Mouse (Mus musculus): Measurements from ENCODE around the gene Gpatch8. TPM values are rescaled to one million over a fixed set of nuclear protein-coding genes. Genes with fewer than 3 reads are reported as not detected.
A peak's percentile ranks its signal among the peaks of the same experiment; 100 is the strongest.

The Gpatch8 gene
- polyA plus RNA-seq, 1 experiment from 2014 or later, result 83.7 TPM

DNA sequence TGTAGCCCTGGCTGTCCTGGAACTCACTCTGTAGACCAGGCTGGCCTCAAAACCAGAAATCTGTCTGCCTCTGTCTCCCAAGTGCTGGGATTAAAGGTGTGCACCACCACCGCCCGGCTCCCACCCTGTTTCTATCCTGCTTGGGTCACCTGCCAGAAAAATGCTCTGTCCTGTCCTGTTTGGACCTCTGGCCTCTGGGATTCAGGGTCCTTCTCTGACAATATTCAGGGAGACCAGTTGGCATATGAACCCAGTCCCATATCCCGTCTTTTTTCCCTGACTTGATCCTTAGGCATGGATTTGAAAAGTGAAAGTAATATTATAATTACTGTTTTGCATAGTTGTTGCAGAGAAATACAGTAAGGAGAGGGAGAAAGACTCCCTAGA, 124.5 kb downstream of the Gpatch8 start:
- H3K4me3 ChIP-seq (ENCODE audit: low read depth, low read length), result no peak overlapping the region
- H3K27ac ChIP-seq (ENCODE audit: low read depth, low read length), result no peak overlapping the region
- H3K27me3 ChIP-seq (ENCODE audit: control insufficient read depth, insufficient read depth, low read length), result no peaks in the 10 kb centered on the region
- no peak for ATAC-seq (ENCODE audit: low read depth)
- no peak overlapping the region for H3K4me2 ChIP-seq (ENCODE audit: low read depth, low read length)
- H3K9me3 ChIP-seq (ENCODE audit: control insufficient read depth, low read length), result no peaks in the 10 kb centered on the region
- no peak overlapping the region for H3K9ac ChIP-seq (replicated peaks; ENCODE audit: low read depth, low read length)
- H3K36me3 ChIP-seq (ENCODE audit: control insufficient read depth, insufficient read depth, low read length), result peaks cover 20% of the 10 kb centered on the region
- WGBS, result 84% methylated on average over 3 of the region's 3 CpGs
- 0 out of 2 replicates have a peak, but pooled peaks cover 3% of the 10 kb centered on the region for H3K4me1 ChIP-seq (ENCODE audit: control insufficient read depth, insufficient read depth, low read length)

DNA sequence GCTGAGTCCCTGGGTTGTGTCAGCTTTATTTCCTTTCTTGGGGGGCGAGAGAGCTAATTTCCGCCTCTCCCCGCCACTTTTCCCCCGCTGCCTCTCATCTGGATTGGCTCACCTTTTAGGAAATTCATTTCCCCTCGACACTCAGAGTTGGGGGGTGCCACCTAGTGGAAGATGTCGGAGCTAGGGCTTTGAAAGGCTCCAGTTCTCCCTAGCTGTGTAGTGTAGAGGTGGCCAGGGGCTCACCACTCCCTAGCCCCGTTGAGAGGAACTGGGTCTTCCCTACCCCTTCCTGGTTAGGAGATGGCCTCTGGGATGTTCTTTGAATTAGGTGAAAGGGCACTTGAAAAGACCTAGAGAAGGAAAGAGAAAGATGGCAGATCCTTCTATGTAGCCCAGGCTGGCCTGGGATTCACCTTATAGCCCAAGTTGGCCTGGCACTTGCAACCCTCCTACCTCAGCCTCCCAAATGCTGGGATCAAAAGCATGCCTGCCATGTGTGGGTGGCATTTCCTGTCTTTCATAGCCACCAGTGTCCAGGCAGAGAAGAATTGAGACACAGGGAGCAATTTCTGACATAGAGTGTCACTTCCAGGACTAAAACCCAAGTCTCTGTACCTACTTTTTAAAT, 125.1 kb downstream of the Gpatch8 start:
- Histone ChIP-seq H3K4me1 (ENCODE audit: control insufficient read depth, insufficient read depth, low read length) (0 out of 2 replicates have a peak, but pooled peaks cover 3% of the 10 kb centered on the region), H3K27me3 (ENCODE audit: control insufficient read depth, insufficient read depth, low read length) (no peaks in the 10 kb centered on the region), H3K4me3 (ENCODE audit: low read depth, low read length) (peak overlapping the region; percentile 49), H3K4me2 (ENCODE audit: low read depth, low read length) (peak overlapping the region; percentile 69), H3K9ac (replicated peaks; ENCODE audit: low read depth, low read length) (peak overlapping the region; percentile 43; the same call in 1 of the 2 replicates), H3K27ac (ENCODE audit: low read depth, low read length) (peak overlapping the region; percentile 34; the same call in 1 of the 2 replicates), H3K9me3 (ENCODE audit: control insufficient read depth, low read length) (no peaks in the 10 kb centered on the region), H3K36me3 (ENCODE audit: control insufficient read depth, insufficient read depth, low read length) (peaks cover 16% of the 10 kb centered on the region)
- WGBS, result 0% methylated on average over 7 of the region's 7 CpGs
- peak; percentile 36; the same call in 1 of the 2 replicates for ATAC-seq (ENCODE audit: low read depth)

DNA sequence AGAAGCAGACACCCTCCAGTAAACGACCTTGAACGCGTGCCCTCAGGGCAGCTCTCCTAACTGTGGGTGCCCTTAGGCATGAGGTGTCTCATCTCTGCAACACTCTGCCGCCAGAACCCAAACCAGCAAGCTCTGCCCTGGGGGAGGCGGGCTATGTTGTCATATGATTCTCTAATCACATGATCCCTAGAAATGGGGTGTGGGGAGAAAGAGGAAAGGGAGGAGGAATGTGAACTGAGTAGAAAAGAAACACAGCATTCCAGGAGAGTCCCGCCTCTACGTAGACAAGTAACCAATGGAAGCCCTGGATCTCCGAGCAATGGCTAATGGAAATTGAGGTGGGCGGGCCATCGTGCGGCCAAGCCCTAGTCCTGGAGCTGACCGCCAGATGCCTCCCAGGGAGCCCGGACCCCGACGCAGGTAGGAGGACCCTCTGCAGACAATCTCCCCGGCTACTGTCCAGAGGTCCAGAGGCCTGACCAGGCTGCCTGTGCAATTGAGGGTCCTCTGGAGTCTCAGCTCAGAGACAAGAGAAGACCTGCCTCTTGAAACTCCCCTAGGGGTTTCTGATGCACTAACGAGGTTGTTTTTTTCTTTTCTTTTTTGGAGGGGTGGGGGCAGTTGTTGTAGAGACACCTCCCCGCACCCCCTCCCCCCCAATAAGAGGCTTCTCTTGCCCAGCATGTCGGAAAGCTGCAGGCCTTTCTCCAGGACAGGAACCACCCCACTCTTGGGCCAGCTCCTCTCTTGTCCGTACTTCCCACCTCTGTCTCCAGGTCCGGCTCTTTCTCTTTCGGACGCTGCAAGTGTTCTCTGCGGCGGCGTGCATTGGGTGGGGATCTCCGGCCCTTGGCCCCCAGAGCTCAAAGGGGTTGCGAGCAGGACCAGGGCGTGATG, 125.8 kb downstream of the Gpatch8 start, which contains the start of gene Grn:
Gene Grn, plus strand, starts transcription at position 195 of the 897 bp plus-strand sequence.
- H3K36me3 ChIP-seq (ENCODE audit: control insufficient read depth, insufficient read depth, low read length), result peaks cover 8% of the 10 kb centered on the region; the same call in 1 of the 2 replicates
- WGBS, result under 1% methylated on average over 29 of the region's 29 CpGs
- H3K27ac ChIP-seq (ENCODE audit: low read depth, low read length), result peak within 1 kb of the TSS; percentile 57
- H3K4me3 ChIP-seq (ENCODE audit: low read depth, low read length), result peak within 1 kb of the TSS; percentile 49
- peak within 1 kb of the TSS; percentile 69 for H3K4me2 ChIP-seq (ENCODE audit: low read depth, low read length)
- H3K9ac ChIP-seq (replicated peaks; ENCODE audit: low read depth, low read length), result peak within 1 kb of the TSS; percentile 43
- H3K4me1 ChIP-seq (ENCODE audit: control insufficient read depth, insufficient read depth, low read length), result 0 out of 2 replicates have a peak, but pooled peaks cover 3% of the 10 kb centered on the region
- no peaks in the 10 kb centered on the region for H3K9me3 ChIP-seq (ENCODE audit: control insufficient read depth, low read length)
- ATAC-seq (ENCODE audit: low read depth), result peak; percentile 90
- H3K27me3 ChIP-seq (ENCODE audit: control insufficient read depth, insufficient read depth, low read length), result no peaks in the 10 kb centered on the region

DNA sequence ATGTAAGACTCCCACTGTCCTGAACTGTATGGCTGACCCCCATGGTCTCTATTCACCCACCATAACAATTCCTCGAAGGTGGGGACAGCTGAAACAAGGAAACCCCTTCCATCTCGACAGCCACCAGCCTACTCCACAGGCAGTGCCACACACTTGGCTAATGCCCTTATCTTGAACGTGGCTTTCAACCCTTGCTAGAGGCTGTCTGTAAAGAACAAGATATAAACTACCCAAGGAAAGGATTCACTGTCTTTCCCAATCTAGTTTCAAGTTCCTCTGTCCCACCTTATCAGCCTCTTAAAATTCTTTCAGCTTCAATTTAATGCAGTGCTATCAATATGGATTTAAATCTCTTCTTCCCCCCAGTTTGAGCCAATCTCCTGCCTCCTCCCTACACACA, 126.6 kb downstream of the Gpatch8 start:
- no peaks in the 10 kb centered on the region for H3K27me3 ChIP-seq (ENCODE audit: control insufficient read depth, insufficient read depth, low read length)
- H3K4me2 ChIP-seq (ENCODE audit: low read depth, low read length), result peak overlapping the region; percentile 69
- no peaks in the 10 kb centered on the region for H3K9me3 ChIP-seq (ENCODE audit: control insufficient read depth, low read length)
- H3K9ac ChIP-seq (replicated peaks; ENCODE audit: low read depth, low read length), result peak overlapping the region; percentile 43; the same call in 1 of the 2 replicates
- H3K4me1 ChIP-seq (ENCODE audit: control insufficient read depth, insufficient read depth, low read length), result 0 out of 2 replicates have a peak, but pooled peaks cover 3% of the 10 kb centered on the region
- WGBS, result 50% methylated on average over 3 of the region's 3 CpGs
- no peak for ATAC-seq (ENCODE audit: low read depth)
- H3K4me3 ChIP-seq (ENCODE audit: low read depth, low read length), result peak overlapping the region; percentile 49
- H3K27ac ChIP-seq (ENCODE audit: low read depth, low read length), result peak overlapping the region; percentile 57; the same call in 1 of the 2 replicates
- 0 out of 2 replicates have a peak, but pooled peaks cover under 1% of the 10 kb centered on the region for H3K36me3 ChIP-seq (ENCODE audit: control insufficient read depth, insufficient read depth, low read length)

DNA sequence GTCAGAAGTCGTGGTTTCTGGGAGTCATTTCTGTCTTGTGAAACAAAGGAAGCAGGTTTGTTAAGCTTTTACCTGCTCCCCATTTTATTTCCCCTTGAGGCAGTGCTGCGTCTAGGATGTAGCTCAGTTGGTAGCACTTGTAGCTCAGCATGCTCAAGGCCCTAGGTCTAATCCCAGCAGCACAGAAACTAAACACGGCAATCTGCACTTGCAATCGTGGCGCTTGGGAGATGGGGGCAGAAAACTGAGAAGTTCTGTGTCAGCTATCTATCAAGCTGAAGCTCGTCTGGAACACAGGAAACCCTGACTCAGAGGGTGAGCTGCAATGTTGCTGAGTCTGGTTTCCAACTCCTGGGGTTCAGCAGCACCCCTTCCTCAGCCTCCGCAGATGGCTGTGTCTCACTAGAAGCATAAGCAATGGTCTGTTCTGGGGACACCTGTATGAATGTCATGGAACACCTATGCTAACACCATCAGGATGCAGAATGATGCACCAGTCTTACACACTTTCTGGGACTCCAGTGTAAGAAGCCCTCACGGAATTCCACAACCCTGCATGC, 127.1 kb downstream of the Gpatch8 start:
- H3K27me3 ChIP-seq (ENCODE audit: control insufficient read depth, insufficient read depth, low read length), result no peaks in the 10 kb centered on the region
- no peaks in the 10 kb centered on the region for H3K9me3 ChIP-seq (ENCODE audit: control insufficient read depth, low read length)
- H3K27ac ChIP-seq (ENCODE audit: low read depth, low read length), result no peak overlapping the region
- H3K4me2 ChIP-seq (ENCODE audit: low read depth, low read length), result no peak overlapping the region
- H3K9ac ChIP-seq (replicated peaks; ENCODE audit: low read depth, low read length), result no peak overlapping the region
- no peaks in the 10 kb centered on the region for H3K36me3 ChIP-seq (ENCODE audit: control insufficient read depth, insufficient read depth, low read length)
- no peak for ATAC-seq (ENCODE audit: low read depth)
- H3K4me3 ChIP-seq (ENCODE audit: low read depth, low read length), result no peak overlapping the region
- H3K4me1 ChIP-seq (ENCODE audit: control insufficient read depth, insufficient read depth, low read length), result 0 out of 2 replicates have a peak, but pooled peaks cover 3% of the 10 kb centered on the region
- 72% methylated on average over 8 of the region's 8 CpGs for WGBS

Other genes starting within 250 kb of the Gpatch8 start
- 70.3 and 81.9 TPM in 2 replicates for gene Ubtf, start 236.7 kb downstream of the Gpatch8 start, polyA plus RNA-seq (2014; fragmentation: Nextera tagmentation; extraction: Ambion mirVana)
- 1.6 and 2.4 TPM in 2 replicates for gene Slc4a1, start 190.2 kb downstream of the Gpatch8 start, polyA plus RNA-seq (2014; fragmentation: Nextera tagmentation; extraction: Ambion mirVana)
- 97.8 and 115 TPM in 2 replicates for gene Rundc3a, start 163.0 kb downstream of the Gpatch8 start, polyA plus RNA-seq (2014; fragmentation: Nextera tagmentation; extraction: Ambion mirVana)
- gene Slc25a39, start 148.4 kb downstream of the Gpatch8 start, polyA plus RNA-seq (2014; fragmentation: Nextera tagmentation; extraction: Ambion mirVana), result 141 and 144 TPM in 2 replicates
- gene Grn, start 126.1 kb downstream of the Gpatch8 start, polyA plus RNA-seq (2014; fragmentation: Nextera tagmentation; extraction: Ambion mirVana), result 43.3 and 68.2 TPM in 2 replicates
- gene Fam171a2, start 108.7 kb downstream of the Gpatch8 start, polyA plus RNA-seq (2014; fragmentation: Nextera tagmentation; extraction: Ambion mirVana), result 25.4 and 38.4 TPM in 2 replicates
- gene Itga2b, start 86.3 kb downstream of the Gpatch8 start, polyA plus RNA-seq (2014; fragmentation: Nextera tagmentation; extraction: Ambion mirVana), result 5.5 and 7.0 TPM in 2 replicates
- 6.6 and 6.9 TPM in 2 replicates for gene Gm11627, start 23.1 kb upstream of the Gpatch8 start, polyA plus RNA-seq (2014; fragmentation: Nextera tagmentation; extraction: Ambion mirVana)
- gene Fzd2, start 48.0 kb upstream of the Gpatch8 start, polyA plus RNA-seq (2014; fragmentation: Nextera tagmentation; extraction: Ambion mirVana), result 6.5 and 10.5 TPM in 2 replicates
- 0.11 and 0.12 TPM in 2 replicates for gene Meioc, start 107.3 kb upstream of the Gpatch8 start, polyA plus RNA-seq (2014; fragmentation: Nextera tagmentation; extraction: Ambion mirVana)
- gene Ccdc43, start 141.4 kb upstream of the Gpatch8 start, polyA plus RNA-seq (2014; fragmentation: Nextera tagmentation; extraction: Ambion mirVana), result 35.5 and 37.4 TPM in 2 replicates
- gene Adam11, start 205.0 kb upstream of the Gpatch8 start, polyA plus RNA-seq (2014; fragmentation: Nextera tagmentation; extraction: Ambion mirVana), result 22.2 and 31.8 TPM in 2 replicates